Mouse (Mus musculus) forebrain, embryonic 13.5 days (tissue): ENCODE measurements around the gene Pde11a. TPM values are rescaled to one million over a fixed set of nuclear protein-coding genes. Genes with fewer than 3 reads are reported as not detected.
A peak's percentile ranks its signal among the peaks of the same experiment; 100 is the strongest.
"Not testable (repeated sequence)": the region's sequence is repeated elsewhere in the genome, so short reads cannot be mapped to it uniquely, and the experiment has no call there.

Experiments
- ATAC-seq: fragments of 200-750 bp; cut with Nextera tagmentation; 2 replicates; pipeline ENCODE4 v1.8.0; 2017
- H3K27ac ChIP-seq: fragments of 300-500 bp; sonication (generic); 2 replicates; pipeline ENCODE4 v1.5.1; 2015; ENCODE audit warnings: inconsistent platforms, mild to moderate bottlenecking, moderate library complexity
- H3K27me3 ChIP-seq: fragments of 300-500 bp; sonication (generic); 2 replicates; pipeline ENCODE4 v1.6.1; 2015; ENCODE audit warnings: mild to moderate bottlenecking, inconsistent platforms
- H3K36me3 ChIP-seq: fragments of 300-500 bp; sonication (generic); 2 replicates; pipeline ENCODE4 v1.6.1; 2015; ENCODE audit warnings: mild to moderate bottlenecking, inconsistent platforms; ENCODE audit not compliant: poor library complexity, severe bottlenecking
- H3K4me1 ChIP-seq: fragments of 300-500 bp; sonication (generic); 2 replicates; pipeline ENCODE4 v1.6.1; 2015; ENCODE audit warnings: inconsistent platforms
- H3K4me2 ChIP-seq: fragments of 300-500 bp; sonication (generic); 2 replicates; pipeline ENCODE4 v1.6.1; 2015; ENCODE audit warnings: inconsistent platforms, mild to moderate bottlenecking, moderate library complexity
- H3K4me3 ChIP-seq: fragments of 300-500 bp; sonication (generic); 2 replicates; pipeline ENCODE4 v1.5.1; 2015; ENCODE audit warnings: mild to moderate bottlenecking, inconsistent platforms
- H3K9ac ChIP-seq: fragments of 300-500 bp; sonication (generic); 2 replicates; pipeline ENCODE4 v1.6.1; 2015; ENCODE audit warnings: mild to moderate bottlenecking, inconsistent platforms
- H3K9me3 ChIP-seq: fragments of 300-500 bp; sonication (generic); replicated peaks from 2 replicates; pipeline ENCODE4 v1.6.1; 2016; ENCODE audit warnings: inconsistent platforms
- WGBS: fragments of 180-500 bp; shearing (Covaris S2); methylation state at CpG from one replicate; pipeline ENCODE4 v1.1.7; 2015; 5-methylcytosine and 5-hydroxymethylcytosine counted together
- polyA plus RNA-seq: library from polyadenylated mRNA; unstranded; fragments of >200 nt; fragmentation: Nextera tagmentation; extraction: Ambion mirVana; gene quantifications from 2 replicates; pipeline ENCODE4 v1.2.1, GENCODE M21; 2015

Gene Pde11a
- polyA plus RNA-seq, 1 experiment from 2014 or later, result 0.31 TPM

- not testable (repeated sequence) for H3K9me3 ChIP-seq, H3K27me3 ChIP-seq, H3K4me1 ChIP-seq, H3K36me3 ChIP-seq, H3K27ac ChIP-seq
- peak; percentile 19; the same call in 1 of the 2 replicates for ATAC-seq
- 0 out of 2 replicates have a peak overlapping the region, but pooled peaks have one; percentile 37 for H3K9ac ChIP-seq
- H3K4me2 ChIP-seq, result peak overlapping the region; percentile 64
- WGBS, result 98% methylated on average over 13 of the region's 13 CpGs
- peak overlapping the region; percentile 47 for H3K4me3 ChIP-seq
These were observed 357.6 kb downstream of the Pde11a start for GRCm38 (mm10) chr2:75980933-75981439.

- H3K36me3 ChIP-seq, H3K27me3 ChIP-seq, H3K9ac ChIP-seq, H3K4me2 ChIP-seq, H3K9me3 ChIP-seq, H3K27ac ChIP-seq, ATAC-seq, H3K4me3 ChIP-seq, H3K4me1 ChIP-seq: not testable (repeated sequence)
- WGBS, result 24% methylated on average over 20 of the region's 24 CpGs
These were observed 360.7 kb downstream of the Pde11a start, which contains the start of gene Ttc30a2 for GRCm38 (mm10) chr2:75977752-75978368. Ttc30a2 (minus strand) TSS chr2:75978170.

GRCm38 (mm10) chr2:75976070-75976469 is 362.5 kb downstream of the Pde11a start:
- not testable (repeated sequence) for ATAC-seq, H3K9ac ChIP-seq, H3K4me3 ChIP-seq, H3K27me3 ChIP-seq, H3K4me2 ChIP-seq, H3K36me3 ChIP-seq, H3K9me3 ChIP-seq, H3K27ac ChIP-seq, H3K4me1 ChIP-seq
- WGBS, result 90% methylated on average over 2 of the region's 2 CpGs

- WGBS, result 76% methylated on average over 9 of the region's 9 CpGs
- Histone ChIP-seq H3K27me3 (no peaks in the 10 kb centered on the region), H3K4me2 (no peak overlapping the region), H3K4me1 (no peaks in the 10 kb centered on the region), H3K9ac (no peak overlapping the region), H3K9me3 (no peaks in the 10 kb centered on the region), H3K4me3 (no peak overlapping the region), H3K27ac (no peak overlapping the region), H3K36me3 (no peaks in the 10 kb centered on the region)
- no peak for ATAC-seq
These were observed 364.4 kb downstream of the Pde11a start for GRCm38 (mm10) chr2:75974131-75974530.

- ATAC-seq, result peak; percentile 86
- no peaks in the 10 kb centered on the region for H3K36me3 ChIP-seq
- no peak overlapping the region for H3K9ac ChIP-seq
- H3K27ac ChIP-seq, result no peak overlapping the region
- no peaks in the 10 kb centered on the region for H3K9me3 ChIP-seq
- 29% methylated on average over 5 of the region's 5 CpGs for WGBS
- peaks cover 19% of the 10 kb centered on the region for H3K4me1 ChIP-seq
- H3K27me3 ChIP-seq, result 0 out of 2 replicates have a peak, but pooled peaks cover 5% of the 10 kb centered on the region
- no peak overlapping the region for H3K4me3 ChIP-seq
- H3K4me2 ChIP-seq, result peak overlapping the region; percentile 40
These were observed 373.6 kb downstream of the Pde11a start for GRCm38 (mm10) chr2:75964972-75965371.

GRCm38 (mm10) chr2:75964512-75964911 is 374.1 kb downstream of the Pde11a start:
- no peaks in the 10 kb centered on the region for H3K36me3 ChIP-seq
- no peaks in the 10 kb centered on the region for H3K9me3 ChIP-seq

GRCm38 (mm10) chr2:75964051-75964450 is 374.5 kb downstream of the Pde11a start:
- Histone ChIP-seq H3K36me3 (no peaks in the 10 kb centered on the region), H3K9me3 (no peaks in the 10 kb centered on the region), H3K4me1 (peaks cover 28% of the 10 kb centered on the region), H3K4me2 (peak overlapping the region; percentile 40), H3K27ac (no peak overlapping the region), H3K27me3 (0 out of 2 replicates have a peak, but pooled peaks cover 5% of the 10 kb centered on the region), H3K4me3 (no peak overlapping the region), H3K9ac (no peak overlapping the region)
- WGBS, result 68% methylated on average over 5 of the region's 5 CpGs
- ATAC-seq, result no peak

More at GRCm38 (mm10) chr2:75964512-75964911, 374.1 kb downstream of the Pde11a start:
- Histone ChIP-seq H3K4me1 (peaks cover 24% of the 10 kb centered on the region), H3K4me2 (peak overlapping the region; percentile 40), H3K9ac (no peak overlapping the region), H3K27me3 (0 out of 2 replicates have a peak, but pooled peaks cover 5% of the 10 kb centered on the region), H3K27ac (no peak overlapping the region), H3K4me3 (no peak overlapping the region)
- 18% methylated on average over 14 of the region's 14 CpGs for WGBS
- 0 out of 2 replicates have a peak, but pooled peaks have one; percentile 2 for ATAC-seq

GRCm38 (mm10) chr2:75963211-75963840 is 375.2 kb downstream of the Pde11a start:
- H3K36me3 ChIP-seq, result no peaks in the 10 kb centered on the region
- no peak overlapping the region for H3K4me2 ChIP-seq
- no peak overlapping the region for H3K4me3 ChIP-seq
- H3K9me3 ChIP-seq, result no peaks in the 10 kb centered on the region
- no peak overlapping the region for H3K27ac ChIP-seq
- ATAC-seq, result no peak
- peaks cover 35% of the 10 kb centered on the region for H3K4me1 ChIP-seq
- H3K27me3 ChIP-seq, result 0 out of 2 replicates have a peak, but pooled peaks cover 5% of the 10 kb centered on the region
- 59% methylated on average over 10 of the region's 10 CpGs for WGBS
- H3K9ac ChIP-seq, result no peak overlapping the region

- H3K27ac ChIP-seq, result peak overlapping the region; percentile 66
- no peaks in the 10 kb centered on the region for H3K9me3 ChIP-seq
- peak overlapping the region; percentile 17; the same call in 1 of the 2 replicates for H3K4me3 ChIP-seq
- H3K9ac ChIP-seq, result no peak overlapping the region
- H3K4me2 ChIP-seq, result peak overlapping the region; percentile 48
- 52% methylated on average over 15 of the region's 15 CpGs for WGBS
- peaks cover 43% of the 10 kb centered on the region for H3K4me1 ChIP-seq
- H3K27me3 ChIP-seq, result 0 out of 2 replicates have a peak, but pooled peaks cover 5% of the 10 kb centered on the region
- H3K36me3 ChIP-seq, result no peaks in the 10 kb centered on the region
- ATAC-seq, result 0 out of 2 replicates have a peak, but pooled peaks have one; percentile 5
These were observed 377.9 kb downstream of the Pde11a start for GRCm38 (mm10) chr2:75960366-75961330.

- H3K36me3 ChIP-seq, result no peaks in the 10 kb centered on the region
- H3K4me2 ChIP-seq, result peak overlapping the region; percentile 48
- H3K9me3 ChIP-seq, result no peaks in the 10 kb centered on the region
- H3K4me1 ChIP-seq, result peaks cover 41% of the 10 kb centered on the region
- peak overlapping the region; percentile 66 for H3K27ac ChIP-seq
- WGBS, result 6% methylated on average over 15 of the region's 15 CpGs
- peak overlapping the region; percentile 38; the same call in 1 of the 2 replicates for H3K9ac ChIP-seq
- peak; percentile 77 for ATAC-seq
- 0 out of 2 replicates have a peak, but pooled peaks cover 5% of the 10 kb centered on the region for H3K27me3 ChIP-seq
- H3K4me3 ChIP-seq, result peak overlapping the region; percentile 17
These were observed 378.7 kb downstream of the Pde11a start for GRCm38 (mm10) chr2:75959850-75960365.

GRCm38 (mm10) chr2:75959183-75959849 is 379.3 kb downstream of the Pde11a start:
- H3K4me2 ChIP-seq, result peak overlapping the region; percentile 48
- peak; percentile 35; the same call in 1 of the 2 replicates for ATAC-seq
- 0 out of 2 replicates have a peak, but pooled peaks cover 5% of the 10 kb centered on the region for H3K27me3 ChIP-seq
- H3K9me3 ChIP-seq, result no peaks in the 10 kb centered on the region
- H3K27ac ChIP-seq, result peak overlapping the region; percentile 66
- peak overlapping the region; percentile 17 for H3K4me3 ChIP-seq
- 20% methylated on average over 18 of the region's 18 CpGs for WGBS
- no peak overlapping the region for H3K9ac ChIP-seq
- no peaks in the 10 kb centered on the region for H3K36me3 ChIP-seq
- peaks cover 35% of the 10 kb centered on the region for H3K4me1 ChIP-seq
